Mouse (Mus musculus) layer of hippocampus, postnatal 14 days (tissue): ENCODE results near the gene Gm5294. TPM values are rescaled to one million over a fixed set of nuclear protein-coding genes. Genes with fewer than 3 reads are reported as not detected.

Experiments
- DNase-seq, 2 experiments: peaks; one replicate each; pipeline ENCODE4 v3.0.0; 2021 to 2022; ENCODE audit warnings: low spot score in 2 of 2, mixed read lengths in 1 of 2
- long read RNA-seq, 2 experiments: library from polyadenylated mRNA; stranded (forward); transcript quantifications; one replicate each; pipeline ENCODE4 v2.0.0; 2021
- total RNA-seq, 2 experiments: library from RNA; stranded (reverse); gene quantifications; 2 replicates each; pipeline ENCODE4 v1.2.3; 2021

Gm5294 gene
- not detected for total RNA-seq
- long read RNA-seq, experiment 1 = 0 reads
- long read RNA-seq, experiment 2 = 0 reads

DNA sequence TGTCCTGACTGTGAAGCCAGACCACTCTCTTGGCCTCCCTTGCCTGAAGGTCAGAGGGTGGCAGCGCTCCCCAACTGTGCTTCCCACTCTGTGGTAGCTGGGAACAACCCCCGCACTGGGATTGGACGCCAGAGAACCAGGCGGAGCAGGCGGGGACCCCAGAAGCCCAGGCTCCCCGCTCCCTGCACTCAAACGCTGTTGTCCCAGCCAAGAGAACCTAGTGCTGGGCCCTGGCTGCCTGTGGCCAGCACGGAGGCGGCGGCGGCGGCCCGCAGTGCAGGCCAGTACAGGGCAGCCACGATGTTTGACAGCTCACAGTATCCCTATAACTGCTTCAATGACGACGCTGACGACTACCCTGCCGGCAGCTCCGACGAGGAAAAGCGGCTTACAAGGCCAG lies at the start of gene Gm5294:
Gene Gm5294 (plus strand): TSS at position 301 of the 400 bp plus-strand sequence.
- no peak for DNase-seq

DNA sequence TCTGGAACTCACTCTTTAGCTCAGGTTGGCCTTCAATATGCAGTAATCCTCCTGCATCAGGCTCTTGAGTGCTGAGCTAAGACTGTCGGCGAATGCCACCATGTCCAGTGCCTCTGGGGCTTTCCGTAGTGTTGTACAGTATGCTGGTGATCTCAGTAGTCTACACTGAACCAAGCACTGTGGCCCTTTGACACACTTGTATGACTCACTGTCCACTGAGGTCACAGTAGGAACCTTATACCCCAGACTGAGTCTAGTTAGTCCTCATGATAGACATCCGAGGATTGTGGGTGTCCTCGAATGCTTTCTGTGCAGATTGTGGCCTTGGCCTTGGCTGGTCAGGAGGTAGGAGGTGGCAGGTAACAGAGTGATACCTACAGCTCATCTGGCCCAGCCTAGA lies 44.8 kb upstream of the Gm5294 start:
- DNase-seq = no peak

DNA sequence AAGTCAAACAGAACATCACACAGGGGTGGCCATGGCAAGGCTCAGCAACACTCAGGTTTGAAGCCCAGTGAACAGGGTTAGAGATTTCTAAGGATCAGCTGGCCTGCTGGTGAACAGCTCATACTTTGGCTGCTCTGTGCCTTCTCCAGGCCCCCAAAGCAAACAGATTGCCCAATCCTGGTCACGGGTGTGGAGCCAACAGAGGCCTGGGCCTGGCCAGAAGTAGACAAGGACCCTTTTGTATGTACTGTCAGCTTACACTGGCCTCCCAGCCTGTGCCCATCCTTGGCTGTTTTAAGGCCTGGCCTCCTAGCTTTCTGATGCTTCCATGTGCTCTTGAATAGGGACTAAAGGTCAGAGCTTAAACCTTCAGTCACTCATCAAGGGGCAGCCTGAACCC lies 43.5 kb upstream of the Gm5294 start:
- DNase-seq = peak in 1 of 2 experiments; percentile 30

DNA sequence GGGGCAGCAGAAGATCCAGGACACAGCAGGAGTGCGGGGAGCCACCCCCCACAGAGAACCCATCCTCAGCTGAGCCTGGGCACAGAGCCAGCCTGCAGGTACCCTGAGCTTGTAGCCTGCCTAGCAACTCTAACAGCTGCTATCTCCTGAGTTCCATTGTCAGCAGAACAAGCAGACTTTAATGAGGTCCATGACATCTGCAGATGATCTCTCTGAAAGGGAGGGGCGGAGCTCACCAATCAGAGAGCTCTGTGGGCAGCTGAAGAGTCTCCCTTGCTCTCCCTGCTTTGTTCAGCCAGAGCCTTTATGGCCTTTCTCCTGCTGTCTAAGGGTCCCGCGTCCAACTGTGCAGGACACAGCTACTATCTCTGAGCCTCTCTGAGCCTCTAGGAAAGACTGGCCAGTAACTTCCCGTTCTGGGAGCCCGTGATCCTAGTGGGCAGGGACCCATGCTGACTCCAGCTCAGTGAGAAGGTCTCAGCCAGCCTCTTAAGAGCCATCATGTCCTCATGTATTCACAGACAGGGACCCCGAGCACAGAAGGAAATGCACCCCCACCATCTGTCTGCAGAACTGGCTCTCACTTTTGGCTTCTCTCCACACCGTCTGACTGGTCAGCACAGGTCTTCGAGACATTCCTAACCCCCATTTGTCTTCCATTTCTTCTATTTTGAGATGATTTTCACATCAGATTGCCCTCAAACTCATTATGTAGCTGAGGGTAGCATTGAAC lies 41.0 kb upstream of the Gm5294 start:
- DNase-seq = peak; percentile 29 to 39

DNA sequence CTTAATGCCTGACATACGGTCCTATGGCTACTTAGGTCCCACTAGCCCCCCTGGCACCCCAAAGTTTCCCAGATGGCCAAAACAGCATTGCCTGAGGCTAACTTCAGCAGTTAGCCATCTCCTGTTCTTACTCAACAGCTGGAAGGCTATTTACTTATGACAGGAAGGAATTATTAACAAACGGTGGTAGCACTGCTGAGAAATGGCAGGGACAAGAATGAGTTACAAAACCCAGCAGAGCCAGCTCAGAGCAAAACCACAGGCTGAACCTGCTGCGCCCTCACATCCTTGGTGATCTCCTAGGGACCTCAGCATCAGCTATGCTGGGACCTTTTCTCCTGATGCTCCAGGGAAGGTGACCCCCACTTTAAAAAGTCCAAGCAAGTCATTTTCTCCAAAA lies 40.2 kb upstream of the Gm5294 start:
- DNase-seq = no peak

DNA sequence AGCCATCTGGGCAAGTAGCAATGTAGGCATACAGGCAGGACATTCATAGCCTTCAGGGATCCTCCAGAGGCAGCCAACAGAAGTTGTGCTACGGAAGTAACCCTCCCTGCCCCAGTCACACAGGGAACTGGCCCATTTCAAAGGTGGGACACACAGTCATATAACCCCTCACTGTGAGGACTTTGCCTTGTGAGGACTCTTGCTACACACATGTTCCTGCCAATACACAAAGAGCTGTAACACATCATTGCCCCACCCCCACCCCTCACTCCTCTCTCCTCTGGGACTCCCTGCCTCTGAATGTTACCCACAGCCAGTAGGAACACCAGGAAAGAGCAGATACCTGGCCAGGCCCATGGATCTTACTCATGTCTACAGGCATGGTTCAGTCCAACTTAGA lies 37.2 kb upstream of the Gm5294 start:
- no peak for DNase-seq

DNA sequence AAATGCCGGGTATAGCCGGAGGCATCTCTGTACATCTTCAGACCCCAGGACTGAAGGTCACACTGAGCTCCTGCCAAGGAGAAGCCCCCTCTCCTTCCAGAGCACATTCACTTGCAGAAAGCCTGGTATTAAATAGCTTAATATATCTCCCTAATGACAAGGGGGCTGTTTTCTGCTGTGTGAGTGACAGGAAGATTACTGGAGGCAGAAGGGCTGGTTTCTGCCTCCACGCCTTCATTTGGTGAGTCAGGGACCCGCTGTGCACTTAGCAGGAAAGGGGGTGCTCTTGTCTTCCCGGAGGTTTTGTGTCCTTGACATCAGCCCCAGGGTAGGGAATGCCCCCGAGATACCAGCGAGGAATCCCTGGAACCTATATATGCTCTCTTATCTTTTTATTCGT lies 36.7 kb upstream of the Gm5294 start:
- no peak for DNase-seq

DNA sequence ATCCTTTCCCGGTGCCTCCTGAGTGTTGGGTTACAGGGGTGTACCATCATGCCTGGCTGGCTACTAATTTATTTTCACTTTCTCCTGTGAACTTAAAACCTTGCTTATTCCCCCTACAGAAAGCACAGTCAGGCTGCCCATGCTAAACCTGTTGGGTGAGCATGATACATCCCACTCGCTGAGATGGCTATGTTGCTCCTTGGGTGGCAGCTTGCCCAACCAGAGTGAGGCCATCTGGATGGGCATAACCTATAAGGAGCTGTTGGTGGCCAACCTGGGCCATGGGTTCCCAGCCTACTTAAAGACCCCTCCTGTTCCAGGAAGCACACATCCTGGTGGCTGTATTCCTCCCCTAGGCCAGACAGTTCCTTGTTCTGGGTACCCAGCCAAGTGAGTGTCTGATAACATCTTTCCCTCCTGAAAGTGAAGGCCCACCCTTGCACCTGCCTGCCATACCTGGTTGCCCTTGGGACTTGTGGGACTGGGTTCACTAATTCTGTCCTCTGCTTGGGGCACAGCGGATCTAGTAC lies 33.8 kb upstream of the Gm5294 start:
- DNase-seq = no peak

DNA sequence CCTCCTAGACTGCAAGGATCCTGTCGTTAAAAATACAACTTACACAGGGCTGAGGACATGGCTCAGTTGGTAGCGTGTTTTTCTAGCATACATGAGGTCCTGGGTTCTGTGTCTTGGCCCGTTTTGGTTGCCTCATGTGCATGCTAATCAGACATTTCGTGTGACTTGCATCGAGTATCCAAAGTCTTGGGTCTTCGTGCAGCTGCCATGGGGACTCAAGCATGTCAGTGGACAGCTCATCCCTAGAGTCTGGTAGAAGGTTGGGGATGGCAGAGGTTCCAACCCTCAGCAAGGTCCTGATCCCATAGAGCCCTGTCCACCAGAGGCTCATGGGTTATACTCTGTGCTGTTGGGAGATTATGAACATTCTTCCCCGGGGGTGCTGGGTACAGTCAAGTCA lies 32.2 kb upstream of the Gm5294 start:
- DNase-seq = no peak

DNA sequence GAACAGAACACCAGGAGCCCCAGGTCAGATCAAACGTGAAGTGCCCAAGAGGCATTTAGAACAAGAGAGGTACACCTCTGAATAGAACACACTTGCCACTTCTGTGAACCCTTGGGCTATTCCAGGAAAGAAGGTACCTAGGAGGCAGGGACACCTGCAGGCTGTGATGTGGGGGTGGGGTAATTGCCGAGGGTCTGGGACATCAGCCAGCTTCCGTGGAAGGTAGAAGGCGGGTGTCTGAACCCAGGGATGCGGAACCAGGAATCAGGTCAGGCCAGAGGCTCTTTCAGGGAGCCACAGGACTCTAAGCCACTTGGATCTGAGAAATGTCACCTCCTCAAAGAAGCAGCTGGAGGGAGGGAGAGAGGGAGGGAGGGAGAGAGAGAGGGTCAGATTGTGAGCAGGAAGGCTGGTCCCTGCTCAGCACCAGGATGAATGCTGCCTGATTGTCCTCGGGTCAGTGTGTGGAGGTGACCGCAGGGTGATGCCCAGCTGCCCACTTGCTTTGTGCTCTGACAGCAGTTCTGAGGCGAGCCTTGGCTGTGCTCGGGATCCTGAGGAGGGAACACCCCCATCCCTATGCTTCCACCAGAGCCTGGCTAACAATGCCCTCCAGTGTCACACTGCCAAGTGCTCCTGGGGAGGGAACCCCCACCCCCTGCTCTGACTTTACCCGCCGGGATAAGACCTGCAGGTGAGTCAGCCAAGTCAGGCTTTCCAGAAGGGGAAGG lies 31.2 kb upstream of the Gm5294 start:
- DNase-seq = no peak

DNA sequence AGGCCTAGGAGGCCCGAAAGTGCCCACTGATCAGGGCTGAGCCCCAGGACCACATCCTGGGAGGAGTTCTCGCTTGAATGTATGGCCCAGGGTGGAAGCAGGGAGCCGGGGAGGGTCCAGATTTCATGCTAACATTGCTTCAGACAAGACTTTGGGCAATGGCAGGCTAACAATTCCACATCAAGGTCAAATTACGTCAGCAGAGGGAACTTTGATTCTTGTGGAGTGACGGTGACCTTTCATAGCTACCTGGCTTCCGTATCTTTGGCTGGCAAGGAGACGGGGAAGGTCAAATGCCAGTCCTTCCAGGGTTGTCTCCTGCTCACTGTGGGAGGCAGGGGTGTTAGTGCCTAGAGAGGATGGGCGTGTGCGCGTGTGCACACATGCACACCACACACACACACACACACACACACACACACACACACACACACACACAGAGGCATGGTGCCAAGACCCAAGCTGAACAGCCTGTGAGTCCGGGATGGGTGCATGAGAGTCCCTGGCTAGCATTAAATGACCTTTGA lies 28.9 kb upstream of the Gm5294 start:
- DNase-seq = no peak

DNA sequence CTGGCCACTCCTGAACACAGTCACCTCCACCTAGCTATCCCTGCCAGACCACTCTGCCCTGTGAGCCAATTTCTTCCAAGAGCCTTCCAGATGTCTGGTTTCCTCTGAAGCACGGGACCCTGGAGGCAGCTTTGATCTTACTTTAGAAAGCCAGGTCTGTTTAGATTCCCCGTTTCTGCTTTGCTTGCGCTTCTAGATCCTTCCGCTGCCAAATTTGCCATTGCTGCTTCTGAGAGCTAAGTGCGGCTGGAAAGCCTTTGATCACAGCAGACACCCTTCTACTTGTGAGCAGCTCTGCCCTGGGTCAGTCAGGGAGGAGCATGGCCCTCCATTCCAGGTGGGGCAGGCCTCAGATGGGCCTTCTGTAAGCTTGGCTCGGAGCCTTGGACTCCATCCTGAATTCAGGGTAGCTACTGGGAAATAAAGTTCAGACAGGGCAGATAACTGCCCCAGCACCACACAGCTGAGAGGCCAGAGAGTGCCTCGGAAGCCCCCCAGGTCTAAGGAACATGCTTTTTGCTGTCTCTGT lies 18.2 kb upstream of the Gm5294 start:
- DNase-seq = no peak

DNA sequence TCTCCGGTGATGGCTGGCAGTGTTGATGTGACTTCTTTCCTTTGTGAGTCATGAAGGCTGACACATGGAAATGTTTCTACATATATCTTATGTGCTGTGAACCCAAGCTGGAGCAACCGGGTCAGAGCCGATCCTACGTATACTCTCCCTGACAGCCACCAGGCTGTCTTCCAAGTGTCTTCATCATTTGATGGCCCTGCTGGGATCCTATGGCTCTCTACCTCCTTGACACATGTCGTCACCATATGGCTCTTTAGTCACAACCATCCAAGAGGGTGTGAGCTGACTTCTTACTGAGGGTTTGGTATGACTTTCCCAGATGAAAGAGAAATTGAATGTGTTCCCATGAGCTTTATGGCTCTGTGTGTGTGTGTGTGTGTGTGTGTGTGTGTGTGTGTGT lies 15.6 kb upstream of the Gm5294 start:
- DNase-seq = no peak

DNA sequence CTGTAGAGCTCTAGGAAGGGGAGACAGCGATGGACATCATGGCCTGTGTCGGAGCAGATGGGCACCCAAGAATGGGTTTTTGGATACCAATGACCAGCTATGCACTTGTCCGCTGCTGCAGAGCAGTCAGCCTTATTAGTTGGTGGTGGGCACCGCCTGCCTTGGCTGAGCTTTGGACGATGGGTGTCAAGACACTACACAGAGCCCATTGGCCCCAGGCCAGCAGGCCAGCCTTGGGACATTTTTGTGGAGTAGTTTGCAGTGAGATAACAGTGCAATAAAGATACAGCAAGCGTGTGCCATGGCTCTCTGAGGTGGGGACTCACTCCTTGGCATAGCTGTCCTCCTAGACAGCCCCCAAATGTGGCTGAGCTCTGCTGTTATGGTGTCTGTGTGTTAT lies 10.1 kb upstream of the Gm5294 start:
- no peak for DNase-seq

DNA sequence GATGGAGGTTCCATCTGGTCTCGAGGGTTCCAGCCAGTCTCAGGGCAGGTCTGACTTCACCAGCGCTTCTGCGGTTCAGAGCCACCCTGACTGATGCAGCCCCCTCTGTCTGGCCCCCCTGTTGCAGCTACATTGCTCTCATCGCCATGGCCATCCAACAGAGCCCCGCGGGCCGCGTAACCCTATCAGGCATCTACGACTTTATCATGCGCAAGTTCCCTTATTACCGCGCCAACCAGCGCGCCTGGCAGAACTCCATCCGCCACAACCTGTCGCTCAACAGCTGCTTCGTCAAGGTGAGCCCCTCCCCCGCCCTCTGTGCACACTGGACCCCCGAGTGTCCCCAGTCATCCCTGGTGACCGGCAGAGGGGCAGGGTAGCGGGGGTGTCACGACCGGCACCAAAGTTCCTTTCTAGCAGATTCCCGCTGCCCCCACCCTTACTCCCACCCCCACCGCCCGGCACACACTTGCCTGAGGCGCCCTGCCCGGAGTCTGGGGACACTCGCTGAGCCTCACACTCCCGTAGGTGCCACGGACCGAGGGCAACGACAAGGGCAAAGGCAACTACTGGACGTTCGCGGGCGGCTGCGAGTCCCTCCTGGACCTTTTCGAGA lies 945 bp downstream of the Gm5294 start:
- DNase-seq = no peak

DNA sequence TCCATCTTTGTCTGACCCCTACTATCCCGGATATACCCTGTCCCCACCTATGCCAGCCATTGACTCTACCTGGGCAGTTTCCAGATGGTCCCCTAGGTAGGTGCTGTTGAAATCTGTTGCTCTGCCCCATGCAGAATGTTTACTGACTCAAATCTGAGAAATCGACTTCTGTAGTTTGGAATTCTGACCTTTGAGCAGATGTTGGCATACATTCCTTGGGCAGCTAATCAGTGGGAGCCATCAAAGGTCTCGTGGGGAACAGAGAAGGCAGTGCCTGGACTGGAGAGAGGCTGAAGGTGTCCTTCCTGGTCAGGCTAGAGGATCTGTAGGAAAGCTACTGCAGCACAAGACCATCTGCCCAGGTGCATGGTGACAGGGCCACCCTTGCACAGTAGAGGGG lies 5.2 kb downstream of the Gm5294 start:
- no peak for DNase-seq

DNA sequence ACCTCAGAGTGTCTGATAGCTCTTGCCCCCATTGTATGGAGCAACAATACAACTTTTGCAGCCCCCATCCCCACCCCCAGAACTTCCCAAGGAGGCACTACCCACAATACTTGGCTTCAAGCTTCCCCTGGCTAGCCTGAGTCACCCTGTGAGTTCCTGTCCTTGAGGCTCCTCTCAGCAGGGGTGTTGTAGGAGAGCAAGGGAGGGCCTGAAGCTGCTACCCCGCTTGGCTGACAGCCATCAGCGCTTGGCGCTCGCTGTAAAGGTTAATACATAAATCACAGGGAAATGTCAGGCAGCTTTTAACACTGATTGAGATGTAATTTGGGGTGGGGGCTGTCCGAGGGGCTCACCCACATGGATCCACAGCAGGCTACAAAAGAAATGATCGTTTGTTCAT lies 13.5 kb downstream of the Gm5294 start:
- DNase-seq = no peak

DNA sequence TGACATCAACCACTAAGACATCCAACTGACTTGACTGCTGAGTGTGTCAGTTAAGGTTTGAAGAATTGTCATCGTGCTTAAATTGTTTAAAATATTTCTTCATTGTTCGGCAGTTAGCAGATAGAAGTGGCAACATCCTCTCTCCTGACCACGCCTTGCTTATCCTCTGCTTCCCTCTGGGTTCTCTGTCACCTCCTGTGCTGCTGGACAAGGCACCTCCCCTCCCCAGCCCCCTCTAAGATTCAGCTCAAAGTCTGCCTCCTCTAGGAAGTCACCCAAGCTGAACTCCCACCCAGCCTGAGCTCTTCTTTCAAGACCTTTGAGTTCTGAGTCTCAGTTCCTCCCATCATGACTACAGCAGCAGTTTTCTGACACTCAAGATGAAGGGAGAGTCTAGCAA lies 15.0 kb downstream of the Gm5294 start:
- no peak for DNase-seq

DNA sequence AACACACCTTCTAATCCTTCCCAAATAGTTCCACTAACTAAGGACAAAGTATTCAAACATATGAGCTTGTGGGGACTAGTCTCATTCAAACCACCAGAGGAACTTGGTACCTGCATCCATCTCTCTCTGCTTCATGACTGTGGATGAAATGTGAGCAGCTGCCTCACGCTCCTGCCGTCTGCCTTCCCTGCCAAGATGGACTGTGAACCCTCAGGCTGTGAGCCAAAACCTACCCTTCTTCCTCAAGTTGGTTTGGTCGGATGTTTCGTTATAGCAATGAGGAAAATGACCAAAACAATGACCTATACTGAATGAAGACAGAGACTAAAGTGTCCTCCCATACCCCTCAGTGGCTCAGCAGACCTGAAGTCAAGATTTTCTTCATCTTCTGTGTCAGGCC lies 21.1 kb downstream of the Gm5294 start:
- DNase-seq = no peak

DNA sequence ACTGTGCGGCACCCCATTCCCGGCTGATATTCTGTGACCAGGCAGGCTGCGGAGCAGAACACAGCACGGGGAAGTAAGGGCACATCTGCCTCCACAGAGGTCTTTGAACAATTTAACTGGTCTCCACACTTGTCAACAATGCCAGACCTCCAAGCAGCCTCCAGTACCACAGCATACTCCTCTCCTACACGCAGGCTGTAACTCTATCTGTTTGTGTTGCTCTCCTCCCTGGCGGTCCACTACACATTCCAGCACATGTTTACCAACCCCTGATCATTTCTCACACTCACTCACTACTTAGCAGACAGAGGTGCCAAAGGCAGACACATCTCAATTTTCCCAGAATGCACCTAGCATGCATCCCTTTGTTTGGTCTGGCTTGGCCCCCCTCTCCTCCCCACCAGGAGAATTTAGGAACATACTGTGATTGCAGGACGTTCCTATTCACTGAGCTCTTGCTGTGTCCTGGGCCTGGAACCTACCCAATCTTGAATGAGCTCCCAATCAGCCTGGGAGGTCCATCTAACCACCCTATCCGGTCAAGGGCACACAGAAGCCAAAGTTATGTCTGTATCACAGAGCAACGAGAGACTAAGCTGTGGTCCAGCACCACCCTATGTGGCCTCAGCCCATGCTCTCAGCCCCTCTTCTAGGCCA lies 23.4 kb downstream of the Gm5294 start:
- DNase-seq = no peak

DNA sequence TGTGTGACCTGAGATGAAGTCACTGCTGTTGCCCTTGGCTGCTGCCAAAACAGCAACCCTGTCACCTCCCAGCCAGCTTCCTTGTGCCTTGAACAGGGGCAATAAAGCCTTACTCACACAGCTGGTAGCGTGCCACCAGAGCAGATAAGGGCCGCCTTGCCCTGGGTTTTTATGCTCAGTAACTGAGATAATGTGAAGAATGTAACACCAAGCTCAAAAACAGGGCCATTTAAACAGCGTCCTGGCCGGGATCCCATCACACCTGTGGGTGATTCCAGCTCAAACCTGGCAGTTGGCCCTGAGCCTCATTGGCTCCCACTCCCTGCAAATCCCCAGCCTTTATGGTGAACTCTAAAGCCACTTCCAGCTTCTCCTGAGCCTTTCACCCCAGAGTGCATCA lies 26.6 kb downstream of the Gm5294 start:
- DNase-seq = no peak
